Mouse (Mus musculus) midbrain, embryonic 16.5 days (tissue): ENCODE data around the gene Wdr61. TPM values are rescaled to one million over a fixed set of nuclear protein-coding genes. Genes with fewer than 3 reads are reported as not detected.

ENCODE experiments used
- ATAC-seq: fragments of 200-750 bp; cut with Nextera tagmentation; 2 replicates; pipeline ENCODE4 v1.8.0; 2017; ENCODE audit warnings: moderate TSS enrichment
- H3K27ac ChIP-seq: fragments of 300-500 bp; sonication (generic); 2 replicates; pipeline ENCODE4 v1.5.1; 2014; ENCODE audit warnings: mild to moderate bottlenecking, low read length, mixed read lengths
- H3K27me3 ChIP-seq: fragments of 300-500 bp; sonication (generic); 2 replicates; pipeline ENCODE4 v1.6.1; 2014; ENCODE audit warnings: low read depth, low read length, mixed read lengths; ENCODE audit not compliant: control insufficient read depth, insufficient read depth
- H3K36me3 ChIP-seq: fragments of 300-500 bp; sonication (generic); 2 replicates; pipeline ENCODE4 v1.6.1; 2014; ENCODE audit warnings: mild to moderate bottlenecking, low read length, moderate library complexity, mixed read lengths; ENCODE audit not compliant: control insufficient read depth, insufficient read depth
- H3K4me1 ChIP-seq: fragments of 300-500 bp; sonication (generic); 2 replicates; pipeline ENCODE4 v1.6.1; 2014; ENCODE audit warnings: mild to moderate bottlenecking, low read length, mixed read lengths; ENCODE audit not compliant: control insufficient read depth, insufficient read depth
- H3K4me2 ChIP-seq: fragments of 300-500 bp; sonication (generic); 2 replicates; pipeline ENCODE4 v1.6.1; 2014; ENCODE audit warnings: mild to moderate bottlenecking, low read length, mixed read lengths
- H3K4me3 ChIP-seq: fragments of 300-500 bp; sonication (generic); 2 replicates; pipeline ENCODE4 v1.5.1; 2014; ENCODE audit warnings: low read depth, mild to moderate bottlenecking, low read length, moderate library complexity, mixed read lengths
- H3K9ac ChIP-seq: fragments of 300-500 bp; sonication (generic); 2 replicates; pipeline ENCODE4 v1.6.1; 2014; ENCODE audit warnings: low read depth, low read length, mixed read lengths
- H3K9me3 ChIP-seq: fragments of 300-500 bp; sonication (generic); replicated peaks from 2 replicates; pipeline ENCODE4 v1.6.1; 2014; ENCODE audit warnings: mild to moderate bottlenecking, low read length, mixed read lengths; ENCODE audit not compliant: control insufficient read depth, poor library complexity, severe bottlenecking
- WGBS: fragments of 180-500 bp; shearing (Covaris S2); extraction: QIAGEN DNeasy Blood & Tissue Kit; methylation state at CpG from one replicate; pipeline ENCODE4 v1.1.7; 2014; 5-methylcytosine and 5-hydroxymethylcytosine counted together
- polyA plus RNA-seq: library from polyadenylated mRNA; unstranded; fragments of >200 nt; fragmentation: Nextera tagmentation; extraction: Ambion mirVana; gene quantifications from 2 replicates; pipeline ENCODE4 v1.2.1, GENCODE M21; 2015

The Wdr61 gene
- polyA plus RNA-seq = 90.0 and 91.9 TPM in 2 replicates

DNA sequence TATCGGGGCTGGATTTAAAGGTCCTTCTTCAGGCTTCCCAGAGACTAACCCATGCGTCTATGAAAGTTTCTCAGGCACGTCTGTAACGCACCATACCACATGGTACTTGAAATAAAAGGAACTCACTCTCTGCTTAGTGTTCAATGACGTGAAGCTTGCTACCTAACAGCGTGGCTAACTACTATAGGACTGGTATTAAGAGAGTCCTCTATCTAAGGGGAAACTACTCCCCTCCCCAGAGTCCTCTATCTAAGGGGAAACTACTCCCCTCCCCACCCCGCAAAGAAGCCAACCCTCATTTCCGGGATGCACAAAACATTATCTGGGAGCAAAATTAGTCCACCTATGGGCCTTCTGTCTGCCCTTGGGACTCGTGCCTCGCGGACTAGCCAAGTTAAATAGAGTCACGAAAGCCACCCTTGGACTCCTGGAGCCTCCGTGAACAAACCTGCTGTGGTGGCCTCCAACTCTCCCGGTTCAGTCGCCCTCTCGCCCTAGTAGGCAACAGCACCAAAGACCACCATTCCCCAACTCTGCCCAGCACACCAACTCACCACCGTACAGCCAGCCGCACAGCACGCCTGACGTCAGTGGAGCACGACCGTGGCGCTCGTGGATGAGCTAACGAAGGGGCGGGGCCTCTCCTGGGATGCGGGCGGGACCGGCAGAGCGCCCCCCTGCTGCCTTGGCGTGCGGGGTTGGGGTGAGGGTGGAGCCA lies at the start of gene Wdr61:
TSS of gene Wdr61 (minus strand) at position 599 of the 718 bp plus-strand sequence.
- Histone ChIP-seq H3K9me3 (no peaks in the 10 kb centered on the region), H3K4me3 (peak within 1 kb of the TSS; percentile 68), H3K27me3 (no peaks in the 10 kb centered on the region), H3K36me3 (peaks cover 3% of the 10 kb centered on the region), H3K4me2 (peak within 1 kb of the TSS; percentile 89), H3K27ac (peak within 1 kb of the TSS; percentile 66), H3K9ac (peak within 1 kb of the TSS; percentile 80), H3K4me1 (peaks cover 17% of the 10 kb centered on the region)
- 1% methylated on average over 32 of the region's 32 CpGs for WGBS
- peak; percentile 96 for ATAC-seq

DNA sequence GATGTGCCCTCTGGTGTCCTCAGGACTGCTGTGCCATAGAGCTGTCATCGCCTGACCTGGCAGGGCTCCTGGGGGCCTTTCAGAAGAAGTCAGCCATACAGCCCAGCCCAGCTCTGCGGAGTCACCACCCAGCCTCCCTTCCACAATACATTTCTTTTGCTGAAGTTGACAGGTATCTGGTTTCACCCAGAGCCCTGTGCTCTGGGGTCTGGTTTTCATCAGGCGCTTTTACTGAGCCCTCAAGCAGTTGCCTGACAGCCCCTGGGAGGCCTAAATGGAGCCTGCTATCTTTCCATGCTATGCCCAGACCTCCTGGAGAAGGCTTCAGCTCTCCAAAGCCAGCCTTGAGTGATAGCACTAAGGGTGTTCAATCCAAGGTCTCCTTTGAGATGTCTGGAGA lies 49.7 kb upstream of the Wdr61 start:
- H3K9me3 ChIP-seq = no peaks in the 10 kb centered on the region
- H3K36me3 ChIP-seq = no peaks in the 10 kb centered on the region
- no peaks in the 10 kb centered on the region for H3K27me3 ChIP-seq
- no peak for ATAC-seq
- no peak overlapping the region for H3K4me2 ChIP-seq
- H3K9ac ChIP-seq = no peak overlapping the region
- 50% methylated on average over 3 of the region's 3 CpGs for WGBS
- peaks cover 3% of the 10 kb centered on the region; the same call in 1 of the 2 replicates for H3K4me1 ChIP-seq
- H3K4me3 ChIP-seq = no peak overlapping the region
- no peak overlapping the region for H3K27ac ChIP-seq

DNA sequence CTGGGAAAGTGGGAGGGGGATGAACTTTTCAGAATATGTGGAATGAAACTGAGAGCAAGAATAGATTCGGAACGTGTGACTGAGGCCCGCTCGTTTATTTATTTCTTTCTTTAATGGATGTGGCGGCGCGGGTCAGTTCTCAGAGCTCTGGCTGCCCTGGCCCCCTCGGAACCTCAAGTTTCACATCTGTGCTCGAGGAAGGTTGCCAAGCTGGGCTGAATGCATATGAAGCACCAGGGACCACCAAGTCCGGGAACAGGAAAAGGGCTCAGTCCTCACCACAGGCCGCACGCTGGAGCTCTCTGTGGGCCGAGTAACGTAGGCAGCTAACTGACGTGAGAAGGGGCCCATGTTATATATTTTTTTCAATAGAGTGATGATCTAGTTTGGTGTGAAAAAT lies 48.2 kb upstream of the Wdr61 start:
- no peaks in the 10 kb centered on the region for H3K27me3 ChIP-seq
- H3K9ac ChIP-seq = no peak overlapping the region
- 73% methylated on average over 15 of the region's 15 CpGs for WGBS
- no peaks in the 10 kb centered on the region; the same call in 1 of the 2 replicates for H3K4me1 ChIP-seq
- H3K4me2 ChIP-seq = no peak overlapping the region
- ATAC-seq = no peak
- no peaks in the 10 kb centered on the region for H3K36me3 ChIP-seq
- H3K4me3 ChIP-seq = no peak overlapping the region
- no peak overlapping the region for H3K27ac ChIP-seq
- no peaks in the 10 kb centered on the region for H3K9me3 ChIP-seq

DNA sequence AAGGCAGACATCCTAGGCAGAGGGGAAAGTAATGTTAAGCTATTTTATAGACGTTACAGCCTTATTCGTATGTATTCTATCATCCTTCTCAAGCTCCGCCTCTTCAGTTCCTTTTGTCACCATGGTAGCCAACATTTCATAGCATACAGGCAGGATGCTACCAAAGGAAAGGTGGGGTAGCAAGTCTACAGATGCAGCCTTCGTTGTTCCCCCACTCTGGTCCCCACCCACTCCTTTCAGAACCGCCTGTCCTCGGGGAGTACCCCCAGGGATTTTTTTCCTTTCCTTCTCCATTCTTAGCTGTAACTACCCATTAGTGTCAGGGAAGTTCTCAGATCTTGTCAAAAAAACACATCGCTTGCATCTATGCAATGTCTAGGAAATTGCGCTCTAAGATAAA lies 45.0 kb upstream of the Wdr61 start:
- no peak for ATAC-seq
- no peaks in the 10 kb centered on the region for H3K4me1 ChIP-seq
- H3K4me3 ChIP-seq = no peak overlapping the region
- no peaks in the 10 kb centered on the region for H3K9me3 ChIP-seq
- no peaks in the 10 kb centered on the region for H3K36me3 ChIP-seq
- H3K4me2 ChIP-seq = no peak overlapping the region
- H3K27ac ChIP-seq = no peak overlapping the region
- no peak overlapping the region for H3K9ac ChIP-seq
- no peaks in the 10 kb centered on the region for H3K27me3 ChIP-seq
- 75% methylated on average over 8 of the region's 8 CpGs for WGBS

DNA sequence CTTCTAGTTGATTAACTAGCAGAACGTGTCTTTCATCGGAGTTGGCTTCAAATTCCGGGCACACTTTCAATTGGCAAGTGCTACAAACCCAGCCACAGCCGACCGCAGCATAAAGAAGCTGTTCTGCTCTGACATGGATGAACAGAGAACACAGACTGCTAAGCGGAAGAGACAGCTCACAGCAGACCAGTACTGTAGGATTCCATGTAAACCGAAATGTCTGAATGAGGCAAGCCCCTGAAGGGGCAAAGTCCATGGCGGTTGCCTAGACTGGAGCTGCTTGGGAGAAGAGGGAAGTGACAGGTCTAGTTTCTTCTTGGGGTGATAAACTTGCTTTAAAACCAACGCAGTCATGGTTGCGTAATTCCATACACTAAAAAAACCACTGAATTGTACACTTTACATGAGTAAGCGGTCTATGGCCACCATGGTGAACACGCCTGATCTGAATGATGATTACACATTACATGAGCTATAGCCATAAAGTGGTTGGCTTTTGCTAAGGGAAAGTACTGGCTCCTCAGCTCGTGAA lies 42.2 kb upstream of the Wdr61 start:
- Histone ChIP-seq H3K36me3 (no peaks in the 10 kb centered on the region), H3K4me2 (no peak overlapping the region), H3K9me3 (no peaks in the 10 kb centered on the region), H3K4me3 (no peak overlapping the region), H3K27me3 (no peaks in the 10 kb centered on the region), H3K9ac (no peak overlapping the region), H3K27ac (no peak overlapping the region), H3K4me1 (no peaks in the 10 kb centered on the region)
- no peak for ATAC-seq
- 86% methylated on average over 13 of the region's 13 CpGs for WGBS

DNA sequence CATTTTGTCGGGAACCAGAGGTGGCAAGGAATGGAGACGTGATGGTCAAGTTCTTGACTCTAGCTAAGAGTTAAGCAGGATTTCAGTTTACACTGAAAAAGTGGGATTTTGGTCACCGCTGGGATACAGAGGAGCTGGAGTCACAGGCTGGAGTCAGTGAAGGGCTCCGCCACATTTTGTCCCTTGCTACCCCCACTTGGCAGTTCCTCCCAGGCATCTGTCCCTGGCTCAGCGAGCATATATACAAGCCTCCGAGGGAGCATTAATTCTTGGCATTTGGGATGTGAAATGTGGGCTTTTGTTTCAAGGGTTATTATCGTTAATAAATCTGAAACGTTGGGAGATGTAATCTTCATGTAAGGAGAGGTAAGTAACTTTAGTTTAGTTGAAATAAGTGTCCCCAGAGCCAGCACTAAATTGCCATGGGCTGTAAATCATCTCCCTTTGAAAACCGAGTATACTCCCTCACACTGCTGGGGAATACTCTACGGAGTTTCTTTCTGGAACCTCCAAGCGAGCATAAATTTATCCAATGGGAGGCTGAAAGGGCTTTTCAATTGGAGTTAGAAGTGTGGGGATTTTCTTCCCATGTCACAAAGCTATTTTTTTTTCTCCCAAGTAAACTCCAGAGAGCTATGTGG lies 35.9 kb upstream of the Wdr61 start:
- Histone ChIP-seq H3K27ac (no peak overlapping the region), H3K36me3 (no peaks in the 10 kb centered on the region)
- ATAC-seq = no peak

DNA sequence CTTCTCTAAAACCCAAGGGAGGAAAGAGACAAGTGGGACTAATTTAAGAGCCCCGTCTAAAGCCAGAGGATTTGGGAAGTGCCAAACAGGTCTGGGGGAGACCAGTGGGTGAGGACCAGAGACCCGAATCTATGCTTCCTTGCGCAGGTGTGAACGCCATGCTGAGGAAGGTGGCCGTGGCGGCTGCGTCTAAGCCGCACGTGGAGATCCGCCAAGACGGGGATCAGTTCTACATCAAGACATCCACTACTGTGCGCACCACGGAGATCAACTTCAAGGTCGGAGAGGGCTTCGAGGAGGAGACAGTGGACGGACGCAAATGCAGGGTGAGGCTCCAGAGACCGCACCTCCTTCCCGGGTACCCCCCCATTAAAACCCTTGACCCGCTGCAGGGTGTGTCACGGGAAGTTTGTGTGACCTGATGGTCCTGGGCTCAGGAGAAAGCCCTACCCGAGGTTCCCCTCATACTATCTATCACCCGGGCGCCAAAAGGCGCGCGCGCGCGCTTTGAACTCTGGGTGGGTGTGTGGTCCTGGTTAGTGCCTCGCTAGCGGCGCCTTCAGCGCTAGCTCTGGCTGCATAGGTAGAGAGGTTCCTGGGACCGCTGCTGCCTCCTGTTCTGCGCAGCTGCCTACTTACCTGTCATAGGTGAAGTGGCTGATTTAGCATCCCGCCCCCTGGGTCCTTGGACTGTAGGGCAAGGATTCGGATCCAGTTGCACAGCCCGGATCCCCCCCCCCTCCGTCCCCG lies 31.2 kb upstream of the Wdr61 start:
- Histone ChIP-seq H3K4me2 (peak overlapping the region; percentile 70), H3K9ac (peak overlapping the region; percentile 27), H3K27me3 (peaks cover 30% of the 10 kb centered on the region), H3K36me3 (no peaks in the 10 kb centered on the region), H3K4me1 (peaks cover 14% of the 10 kb centered on the region), H3K4me3 (peak overlapping the region; percentile 35), H3K27ac (no peak overlapping the region), H3K9me3 (no peaks in the 10 kb centered on the region)
- ATAC-seq = peak; percentile 62; the same call in 1 of the 2 replicates
- under 1% methylated on average over 41 of the region's 41 CpGs for WGBS

More for the DNA sequence above, 35.9 kb upstream of the Wdr61 start:
- Histone ChIP-seq H3K4me1 (peaks cover 8% of the 10 kb centered on the region), H3K9ac (no peak overlapping the region), H3K9me3 (no peaks in the 10 kb centered on the region), H3K27me3 (peaks cover 8% of the 10 kb centered on the region), H3K4me3 (no peak overlapping the region), H3K4me2 (no peak overlapping the region)
- WGBS = 49% methylated on average over 11 of the region's 11 CpGs

DNA sequence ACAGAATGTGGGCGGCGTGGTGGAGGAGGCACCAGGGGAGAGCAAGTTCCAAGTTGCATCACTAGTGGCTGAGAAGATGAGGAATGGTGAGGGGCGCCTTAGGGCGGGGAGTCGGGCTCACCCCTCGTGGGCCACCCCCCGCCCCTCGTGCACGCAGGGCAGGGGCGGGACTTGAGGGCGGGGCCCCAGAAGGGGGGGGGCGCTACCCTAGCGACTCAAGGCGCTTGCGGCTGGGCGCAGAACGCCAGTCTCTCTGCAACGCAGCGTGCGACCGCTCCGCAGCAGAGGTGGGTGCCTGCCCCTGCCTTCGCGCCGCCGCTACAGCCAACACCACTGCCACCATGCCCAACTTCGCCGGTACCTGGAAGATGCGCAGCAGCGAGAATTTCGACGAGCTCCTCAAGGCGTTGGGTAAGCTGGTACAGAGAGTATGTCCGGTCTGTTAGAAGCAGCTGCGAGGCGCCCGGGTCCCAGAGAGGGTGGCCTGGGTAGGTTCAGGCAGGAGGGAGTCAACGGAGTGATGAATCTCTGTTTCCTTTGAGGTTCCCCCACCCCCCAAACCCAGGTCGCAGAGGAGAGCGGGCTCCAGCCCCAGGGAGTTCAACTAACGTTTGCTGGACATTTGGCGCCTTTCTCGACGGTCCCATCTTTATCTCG lies 30.4 kb upstream of the Wdr61 start, which contains the start of gene Crabp1:
TSS of gene Crabp1 (plus strand) at position 188 of the 657 bp plus-strand sequence.
- Histone ChIP-seq H3K27ac (no peak within 1 kb of the TSS), H3K4me2 (peak within 1 kb of the TSS; percentile 70), H3K36me3 (no peaks in the 10 kb centered on the region), H3K9me3 (no peaks in the 10 kb centered on the region), H3K9ac (peak within 1 kb of the TSS; percentile 39), H3K27me3 (peaks cover 30% of the 10 kb centered on the region), H3K4me3 (peak within 1 kb of the TSS; percentile 35), H3K4me1 (peaks cover 14% of the 10 kb centered on the region)
- under 1% methylated on average over 43 of the region's 45 CpGs for WGBS
- ATAC-seq = peak; percentile 48
